Mouse (Mus musculus) CH12.LX (cell line): ENCODE results near the gene 4930524B15Rik.

ENCODE experiments used
- CTCF ChIP-seq, 2 experiments: IDR thresholded peaks in 1 of 2; conservative IDR thresholded peaks in 1 of 2; 2 replicates each; pipeline ENCODE4 v1.5.1; 2011 to 2012; ENCODE audit warnings: low read depth in 2 of 2, low read length in 2 of 2, improper control_type of control experiment in 1 of 2, inconsistent platforms in 1 of 2, mild to moderate bottlenecking in 1 of 2, moderate library complexity in 1 of 2
- JUN ChIP-seq: IDR thresholded peaks from 2 replicates; pipeline ENCODE4 v1.6.1; 2011; ENCODE audit warnings: low read depth, mild to moderate bottlenecking, low read length, improper control_type of control experiment, moderate library complexity; ENCODE audit not compliant: insufficient read depth
- MAFK ChIP-seq: IDR thresholded peaks from 2 replicates; pipeline ENCODE4 v1.6.1; 2011; ENCODE audit warnings: low read length, improper control_type of control experiment; ENCODE audit not compliant: insufficient replicate concordance
- NELFE ChIP-seq: IDR thresholded peaks from 2 replicates; pipeline ENCODE4 v1.6.1; 2011; ENCODE audit warnings: low read depth, low read length, improper control_type of control experiment
- POLR2A ChIP-seq: IDR thresholded peaks from 2 replicates; pipeline ENCODE4 v1.6.1; 2011; ENCODE audit warnings: low read depth, mild to moderate bottlenecking, improper control_type of control experiment, low read length
- TBP ChIP-seq: conservative IDR thresholded peaks from 2 replicates; pipeline ENCODE4 v1.6.1; 2011; ENCODE audit warnings: low read depth, low read length, improper control_type of control experiment
- ZC3H11A ChIP-seq: IDR thresholded peaks from 2 replicates; pipeline ENCODE4 v1.6.1; 2012; ENCODE audit warnings: low read depth, mild to moderate bottlenecking, inconsistent platforms, low read length, improper control_type of control experiment

DNA sequence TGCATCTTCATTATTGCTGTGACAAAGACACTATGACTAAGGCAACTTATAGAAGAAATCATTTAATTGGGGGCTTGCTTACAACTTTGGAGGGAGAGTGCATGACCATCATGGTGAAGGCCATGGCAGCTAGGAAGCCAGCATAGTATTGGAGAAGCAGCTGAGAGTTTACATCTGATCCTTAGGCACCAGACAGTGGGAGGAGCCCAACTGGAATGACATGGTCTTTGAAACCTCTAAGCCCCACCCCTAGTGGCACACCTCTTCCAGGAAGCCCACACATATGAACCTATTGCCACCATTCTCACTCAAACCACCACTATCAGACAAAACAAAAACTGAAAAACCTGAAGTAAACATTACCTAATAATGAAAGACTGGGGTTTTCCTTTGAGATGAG lies 5.3 kb upstream of the 4930524B15Rik start:
- TF ChIP-seq CTCF (conservative IDR thresholded peaks at IDR 0.05 in 1 of 2, IDR thresholded peaks at IDR 0.05 in 1 of 2; ENCODE audit: low read depth in 2 of 2, low read length in 2 of 2) = no peak
- no peak for TF ChIP-seq MAFK
- TF ChIP-seq POLR2A = no peak
- TF ChIP-seq ZC3H11A = no peak
- TF ChIP-seq JUN = no peak
- no peak for TF ChIP-seq NELFE
- no peak for TF ChIP-seq TBP
